ENCODE assay signal across 33 mouse cellular contexts in the genomic region with DNA sequence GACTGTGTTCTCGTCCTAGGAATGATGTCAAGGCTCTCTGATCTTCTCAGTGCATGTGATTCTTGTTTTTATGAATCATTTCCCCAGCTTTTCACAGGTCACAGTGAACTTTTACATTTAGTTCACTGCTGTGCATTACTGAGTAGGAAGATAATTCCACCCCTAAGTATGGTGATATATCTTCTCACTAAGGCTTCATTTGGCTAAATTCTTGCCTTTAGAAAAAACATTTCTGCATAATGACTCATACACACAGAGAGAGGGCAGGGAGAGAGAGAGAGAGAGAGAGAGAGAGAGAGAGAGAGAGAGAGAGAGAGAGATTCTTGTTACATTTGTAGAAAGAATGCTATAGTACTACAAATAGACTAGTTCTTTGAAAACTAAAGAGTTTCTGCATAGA. TPM values are rescaled to one million over a fixed set of nuclear protein-coding genes. Genes with fewer than 3 reads are reported as not detected.
"Had no signal": no experiment of that assay in that cellular context is flagged by ENCODE, and none has a peak within 500 bp of the region (broad histone marks: within the 10 kb centered on the region; RNA-seq: fewer than 3 reads in every experiment).

No protein-coding gene starts in this region.

- H3K36me3 ChIP-seq: limb, embryonic 10.5 days; limb, embryonic 12.5 days; limb, embryonic 13.5 days; limb, embryonic 15.5 days; liver, embryonic 12.5 days; liver, embryonic 13.5 days; liver, embryonic 15.5 days; lung, embryonic 15.5 days; midbrain, embryonic 10.5 days; midbrain, embryonic 12.5 days; midbrain, embryonic 13.5 days; midbrain, embryonic 15.5 days; neural tube, embryonic 12.5 days had no signal

- H3K27ac ChIP-seq: left cerebral cortex, adult 2 months; limb, embryonic 10.5 days; limb, embryonic 12.5 days; limb, embryonic 13.5 days; limb, embryonic 15.5 days; liver, embryonic 12.5 days; liver, embryonic 13.5 days; liver, embryonic 14.5 days; liver, embryonic 15.5 days; lung, embryonic 15.5 days; macrophage; midbrain, embryonic 10.5 days; midbrain, embryonic 12.5 days; midbrain, embryonic 13.5 days; midbrain, embryonic 15.5 days; neural tube, embryonic 12.5 days had no signal

- H3K4me3 ChIP-seq: left cerebral cortex, adult 2 months; limb, embryonic 10.5 days; limb, embryonic 12.5 days; limb, embryonic 13.5 days; limb, embryonic 15.5 days; liver, embryonic 12.5 days; liver, embryonic 13.5 days; liver, embryonic 15.5 days; lung, embryonic 15.5 days; megakaryocyte, embryonic 14.5 days; midbrain, embryonic 10.5 days; midbrain, embryonic 12.5 days; midbrain, embryonic 13.5 days; midbrain, embryonic 15.5 days; myocyte; neural tube, embryonic 12.5 days had no signal

- H3K9ac ChIP-seq: limb, embryonic 12.5 days; limb, embryonic 13.5 days; limb, embryonic 15.5 days; liver, embryonic 12.5 days; liver, embryonic 13.5 days; liver, embryonic 14.5 days; liver, embryonic 15.5 days; liver, postnatal 0 days; lung, embryonic 14.5 days; lung, embryonic 15.5 days; midbrain, embryonic 12.5 days; midbrain, embryonic 13.5 days; midbrain, embryonic 15.5 days; neural tube, embryonic 12.5 days had no signal

- DNase-seq: left cerebral cortex, postnatal 4 days; liver; liver, embryonic 13.5 days; liver, postnatal 0 days; lung, adult 18-20 months; lung, adult 2 months; lung, embryonic 14.5 days; lung, postnatal 10 days; lung, postnatal 14 days; lung, postnatal 36 days; lung, postnatal 4 days; midbrain, embryonic 14.5 days had no signal

- H3K4me1 ChIP-seq: limb, embryonic 10.5 days; limb, embryonic 12.5 days; limb, embryonic 13.5 days; limb, embryonic 15.5 days; liver, embryonic 12.5 days; liver, embryonic 13.5 days; liver, embryonic 15.5 days; lung, embryonic 15.5 days; megakaryocyte, embryonic 14.5 days; midbrain, embryonic 10.5 days; midbrain, embryonic 12.5 days; midbrain, embryonic 13.5 days; midbrain, embryonic 15.5 days; neural tube, embryonic 12.5 days had no signal

- H3K27me3 ChIP-seq: limb, embryonic 12.5 days; limb, embryonic 13.5 days; limb, embryonic 15.5 days; liver, embryonic 12.5 days; liver, embryonic 13.5 days; liver, embryonic 15.5 days; lung, embryonic 15.5 days; megakaryocyte, embryonic 14.5 days; midbrain, embryonic 12.5 days; midbrain, embryonic 13.5 days; midbrain, embryonic 15.5 days; neural tube, embryonic 12.5 days had no signal

- H3K9me3 ChIP-seq: limb, embryonic 10.5 days; limb, embryonic 12.5 days; limb, embryonic 13.5 days; limb, embryonic 15.5 days; liver, embryonic 12.5 days; liver, embryonic 13.5 days; liver, embryonic 15.5 days; lung, embryonic 15.5 days; megakaryocyte, embryonic 14.5 days; midbrain, embryonic 10.5 days; midbrain, embryonic 12.5 days; midbrain, embryonic 13.5 days; midbrain, embryonic 15.5 days; neural tube, embryonic 12.5 days had no signal

- H3K4me2 ChIP-seq: limb, embryonic 12.5 days; limb, embryonic 13.5 days; limb, embryonic 15.5 days; liver, embryonic 12.5 days; liver, embryonic 13.5 days; liver, embryonic 15.5 days; lung, embryonic 14.5 days; lung, embryonic 15.5 days; midbrain, embryonic 12.5 days; midbrain, embryonic 13.5 days; midbrain, embryonic 15.5 days; neural tube, embryonic 12.5 days had no signal

- ATAC-seq: liver, embryonic 12.5 days; liver, postnatal 0 days; lung, postnatal 0 days; midbrain, embryonic 13.5 days; midbrain, embryonic 15.5 days had no signal

RNA-seq across cellular contexts. Expression of a gene that starts 33.8 kb away (rescaled TPM):
- polyA plus RNA-seq: limb, embryonic 10.5 days; limb, embryonic 11.5 days; liver, adult 2 months; liver, embryonic 12.5 days; liver, embryonic 13.5 days; liver, embryonic 14.5 days; liver, embryonic 15.5 days; liver, embryonic 16.5 days; liver, postnatal 0 days; lung, postnatal 0 days; macrophage; myocyte had no signal

RNA-seq across cellular contexts. Expression of a gene that starts 38.1 kb away (rescaled TPM):
- polyA plus RNA-seq: liver, adult 2 months; liver, embryonic 13.5 days; liver, embryonic 14.5 days; liver, embryonic 15.5 days; liver, embryonic 16.5 days; liver, postnatal 0 days; myocyte had no signal
